Mouse (Mus musculus): Measurements from ENCODE around the gene Adamts16.
"Not testable (repeated sequence)": the region's sequence is repeated elsewhere in the genome, so short reads cannot be mapped to it uniquely, and the experiment has no call there.

The Adamts16 gene

GRCm38 (mm10) chr13:70841421-70841904, at the start of gene Adamts16:
Gene Adamts16, minus strand, starts transcription at chr13:70841811.
- no peak for DNase-seq (ENCODE audit: low read depth in 1 of 2, low spot score in 2 of 2)

GRCm38 (mm10) chr13:70887136-70887535, 45.5 kb upstream of the Adamts16 start:
- no peak for DNase-seq (ENCODE audit: low read depth in 1 of 2, low spot score in 2 of 2)

GRCm38 (mm10) chr13:70885006-70885405, 43.4 kb upstream of the Adamts16 start:
- DNase-seq (ENCODE audit: low read depth in 1 of 2, low spot score in 2 of 2), result no peak

- DNase-seq (ENCODE audit: low read depth in 1 of 2, low spot score in 2 of 2), result no peak
Measured at GRCm38 (mm10) chr13:70883891-70884890, 42.6 kb upstream of the Adamts16 start.

- not testable (repeated sequence) for DNase-seq (ENCODE audit: low read depth in 1 of 2, low spot score in 2 of 2)
Measured at GRCm38 (mm10) chr13:70879971-70880370, 38.4 kb upstream of the Adamts16 start.

GRCm38 (mm10) chr13:70877550-70877913, 35.9 kb upstream of the Adamts16 start:
- DNase-seq (ENCODE audit: low read depth in 1 of 2, low spot score in 2 of 2), result no peak

GRCm38 (mm10) chr13:70876648-70877549, 35.3 kb upstream of the Adamts16 start:
- DNase-seq (ENCODE audit: low read depth in 1 of 2, low spot score in 2 of 2), result no peak

- no peak for DNase-seq (ENCODE audit: low read depth in 1 of 2, low spot score in 2 of 2)
Measured at GRCm38 (mm10) chr13:70875411-70875949, 33.9 kb upstream of the Adamts16 start.

GRCm38 (mm10) chr13:70874741-70875140, 33.1 kb upstream of the Adamts16 start:
- DNase-seq (ENCODE audit: low read depth in 1 of 2, low spot score in 2 of 2), result no peak

- not testable (repeated sequence) for DNase-seq (ENCODE audit: low read depth in 1 of 2, low spot score in 2 of 2)
Measured at GRCm38 (mm10) chr13:70873851-70874250, 32.2 kb upstream of the Adamts16 start.

- DNase-seq (ENCODE audit: low read depth in 1 of 2, low spot score in 2 of 2), result no peak
Measured at GRCm38 (mm10) chr13:70871049-70871448, 29.4 kb upstream of the Adamts16 start.

- DNase-seq (ENCODE audit: low read depth in 1 of 2, low spot score in 2 of 2), result no peak
Measured at GRCm38 (mm10) chr13:70866971-70867625, 25.5 kb upstream of the Adamts16 start.

- no peak for DNase-seq (ENCODE audit: low read depth in 1 of 2, low spot score in 2 of 2)
Measured at GRCm38 (mm10) chr13:70865867-70866266, 24.3 kb upstream of the Adamts16 start.

GRCm38 (mm10) chr13:70862162-70862908, 20.7 kb upstream of the Adamts16 start:
- DNase-seq (ENCODE audit: low read depth in 1 of 2, low spot score in 2 of 2), result no peak

GRCm38 (mm10) chr13:70853601-70854000, 12.0 kb upstream of the Adamts16 start:
- no peak for DNase-seq (ENCODE audit: low read depth in 1 of 2, low spot score in 2 of 2)

GRCm38 (mm10) chr13:70846933-70847332, 5.3 kb upstream of the Adamts16 start:
- DNase-seq (ENCODE audit: low read depth in 1 of 2, low spot score in 2 of 2), result no peak

GRCm38 (mm10) chr13:70845526-70845925, 3.9 kb upstream of the Adamts16 start:
- no peak for DNase-seq (ENCODE audit: low read depth in 1 of 2, low spot score in 2 of 2)

GRCm38 (mm10) chr13:70842126-70842525, 515 bp upstream of the Adamts16 start:
- DNase-seq (ENCODE audit: low read depth in 1 of 2, low spot score in 2 of 2), result no peak

GRCm38 (mm10) chr13:70840161-70840560, 1.4 kb downstream of the Adamts16 start:
- no peak for DNase-seq (ENCODE audit: low read depth in 1 of 2, low spot score in 2 of 2)

- DNase-seq (ENCODE audit: low read depth in 1 of 2, low spot score in 2 of 2), result no peak
Measured at GRCm38 (mm10) chr13:70837571-70837970, 4.0 kb downstream of the Adamts16 start.

All from monocyte, adult 2 months (primary cell).